Mouse (Mus musculus) myocyte (in vitro differentiated cells): ENCODE measurements around the gene H2-DMb1.

Experiments used
- CEBPB ChIP-seq: IDR thresholded peaks from 2 replicates; pipeline ENCODE4 v1.6.1; 2011; ENCODE audit warnings: mild to moderate bottlenecking, moderate library complexity; ENCODE audit not compliant: poor library complexity, insufficient read depth, severe bottlenecking
- E2F4 ChIP-seq: IDR thresholded peaks from one replicate; pipeline ENCODE4 v1.6.1; 2011; ENCODE audit warnings: mild to moderate bottlenecking, control low read depth, moderate library complexity; ENCODE audit not compliant: insufficient read depth
- MAX ChIP-seq: IDR thresholded peaks from one replicate; pipeline ENCODE4 v1.6.1; 2011; ENCODE audit warnings: low read depth, mild to moderate bottlenecking, control low read depth
- POLR2A ChIP-seq: IDR thresholded peaks from one replicate; pipeline ENCODE4 v1.6.1; 2011; ENCODE audit warnings: low read depth, mild to moderate bottlenecking, control low read depth, moderate library complexity; ENCODE audit not compliant: insufficient read length

DNA sequence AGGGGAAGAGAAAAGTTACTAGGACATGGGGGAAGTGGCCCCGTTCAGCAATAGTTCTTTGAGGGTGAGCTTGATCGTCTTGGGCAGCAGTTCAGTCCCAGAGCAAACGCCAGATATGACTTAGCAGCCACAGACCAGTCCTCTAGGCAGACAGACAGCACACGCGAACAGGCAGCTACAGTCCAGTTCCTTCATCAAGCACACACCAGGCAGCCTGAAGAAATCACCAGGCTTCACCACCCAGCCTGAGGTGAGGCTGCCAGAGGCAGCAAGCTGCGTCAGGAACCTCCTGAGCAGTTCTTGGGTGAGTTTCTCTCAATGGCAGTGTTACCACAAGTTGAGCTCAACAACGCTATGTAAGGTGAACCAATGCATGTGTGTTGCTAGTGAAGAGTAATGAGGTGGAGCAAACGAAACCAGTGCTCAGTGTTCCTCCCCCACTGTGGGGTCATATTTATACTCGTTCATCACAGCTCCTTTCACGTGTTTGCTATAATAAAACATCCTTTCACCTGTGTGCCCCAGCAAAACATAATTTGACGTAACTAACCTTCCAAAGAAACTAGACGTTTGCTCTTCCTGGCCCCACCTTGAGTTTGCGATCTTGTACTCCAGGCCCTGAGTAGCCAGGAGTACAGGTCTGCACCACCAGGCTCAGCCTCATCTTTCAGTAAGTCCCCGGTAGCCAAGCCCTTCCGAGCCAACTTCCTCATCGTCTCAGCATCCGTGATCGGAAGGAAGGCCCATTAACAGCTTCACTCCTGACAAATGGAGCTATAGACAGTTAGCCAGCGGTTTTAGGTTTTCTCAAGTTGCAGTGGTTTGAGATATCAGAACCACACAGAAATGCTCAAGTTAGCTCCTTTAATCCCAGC lies 22.6 kb upstream of the H2-DMb1 start:
- TF ChIP-seq CEBPB (no peak), POLR2A (no peak), E2F4 (no peak), MAX (no peak)
